Mouse (Mus musculus): ENCODE measurements around the gene Sgms1.

The Sgms1 gene

DNA sequence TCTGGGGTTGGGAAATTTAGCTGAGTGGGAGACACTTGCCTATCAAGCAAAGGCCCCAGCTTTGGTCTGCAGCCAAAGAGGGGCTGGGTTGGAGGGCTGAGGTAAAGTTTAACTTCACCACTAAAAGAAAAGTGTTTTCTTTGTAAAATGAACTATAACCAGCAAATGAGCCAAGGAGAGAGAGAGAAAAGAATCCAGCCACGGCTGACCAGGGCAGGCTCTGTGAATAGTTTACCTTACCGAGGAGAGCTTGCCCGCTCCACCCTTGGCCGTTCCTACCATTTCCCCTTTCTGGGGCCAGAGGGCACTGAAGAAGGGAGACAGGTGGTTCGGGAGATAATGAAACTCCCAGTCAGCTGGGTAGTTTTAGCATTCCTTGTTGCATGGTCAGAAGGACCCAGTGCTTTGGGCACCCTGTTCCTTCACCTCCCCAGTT, 209.5 kb downstream of the Sgms1 start:
- DNase-seq (ENCODE audit: low read depth): no peak

- no peak for DNase-seq (ENCODE audit: low read depth)
These were observed 210.0 kb downstream of the Sgms1 start for GRCm38 (mm10) chr19:32179514-32179913.

GRCm38 (mm10) chr19:32178161-32178560, 211.4 kb downstream of the Sgms1 start:
- no peak for DNase-seq (ENCODE audit: low read depth)

- DNase-seq (ENCODE audit: low read depth): no peak
These were observed 213.1 kb downstream of the Sgms1 start for GRCm38 (mm10) chr19:32176458-32176857.

- no peak for DNase-seq (ENCODE audit: low read depth)
These were observed 213.5 kb downstream of the Sgms1 start for GRCm38 (mm10) chr19:32175991-32176390.

- no peak for DNase-seq (ENCODE audit: low read depth)
These were observed 214.5 kb downstream of the Sgms1 start for GRCm38 (mm10) chr19:32175013-32175412.

DNA sequence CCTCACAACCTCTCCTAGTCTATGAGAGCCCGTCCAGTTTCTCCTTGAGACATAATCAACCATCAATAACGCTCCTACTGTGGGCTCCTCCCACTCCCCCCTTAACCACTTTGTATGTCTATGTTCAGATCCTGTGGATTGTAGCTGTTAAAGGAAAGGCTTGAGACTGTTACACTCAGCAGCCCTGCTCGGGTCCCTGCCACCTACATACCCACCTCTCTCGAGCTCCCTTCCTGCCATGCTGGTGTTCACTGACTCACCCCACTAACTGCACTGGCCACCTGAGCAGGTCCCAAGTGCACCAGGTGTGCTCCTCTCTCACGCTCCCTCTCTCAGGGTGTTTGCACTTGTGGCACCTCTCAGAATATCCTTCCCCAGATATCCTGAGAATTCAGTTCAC, 215.0 kb downstream of the Sgms1 start:
- no peak for DNase-seq (ENCODE audit: low read depth)

DNA sequence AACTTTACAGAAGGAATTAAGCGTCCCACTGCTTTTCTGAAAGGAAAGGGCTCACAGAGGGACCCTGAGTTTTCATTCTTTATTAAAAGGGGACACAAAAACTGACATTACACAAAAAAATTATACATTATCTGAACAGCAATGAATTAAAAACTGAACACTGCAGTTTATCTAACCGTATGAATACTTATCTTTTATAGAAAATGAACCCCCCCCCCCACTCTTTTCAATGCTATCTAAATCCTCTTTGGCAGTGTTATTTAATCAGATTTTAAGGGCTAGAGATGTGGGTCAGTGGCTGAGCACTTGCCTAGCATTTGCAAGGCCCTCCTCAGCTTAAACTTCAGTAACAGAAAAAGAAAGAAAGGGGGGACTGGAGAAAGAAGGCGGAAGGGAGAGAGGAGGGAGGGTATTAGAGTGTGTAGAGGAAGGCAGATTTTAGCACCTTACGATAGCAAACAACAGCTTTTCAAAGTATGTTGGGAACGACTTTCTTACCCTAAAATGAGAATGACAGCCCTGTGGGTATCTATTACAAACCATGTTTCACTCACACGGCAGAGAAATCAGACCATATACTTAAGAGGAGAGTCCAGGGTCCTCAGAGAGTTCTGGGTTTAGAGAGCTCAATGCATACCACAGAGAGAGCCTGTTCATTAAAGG, 215.9 kb downstream of the Sgms1 start:
- DNase-seq (ENCODE audit: low read depth): no peak

DNA sequence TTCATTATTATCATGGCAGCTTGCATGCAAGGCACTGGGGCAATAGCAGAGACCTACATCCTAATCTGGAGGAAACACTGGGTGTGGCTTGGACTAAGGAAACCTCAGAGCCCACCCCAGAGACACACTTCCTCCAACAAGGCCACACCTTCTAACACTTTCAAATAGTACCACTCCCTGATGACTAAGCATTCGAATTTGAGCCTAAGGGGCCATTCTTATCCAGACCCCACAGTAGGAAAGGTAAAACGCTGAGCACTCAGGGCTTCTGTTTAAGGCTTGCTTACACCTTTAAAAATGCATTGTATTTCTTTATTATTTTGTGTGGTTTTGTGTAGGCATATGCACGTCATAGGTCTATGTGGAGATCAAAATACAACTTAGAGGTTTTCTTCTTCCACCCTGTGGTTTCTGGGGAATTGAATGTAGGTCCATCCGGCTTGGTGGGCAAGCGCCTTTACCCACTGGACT, 217.0 kb downstream of the Sgms1 start:
- peak; percentile 73 for DNase-seq (ENCODE audit: low read depth)

- DNase-seq (ENCODE audit: low read depth): no peak
These were observed 217.5 kb downstream of the Sgms1 start for GRCm38 (mm10) chr19:32171981-32172380.

DNA sequence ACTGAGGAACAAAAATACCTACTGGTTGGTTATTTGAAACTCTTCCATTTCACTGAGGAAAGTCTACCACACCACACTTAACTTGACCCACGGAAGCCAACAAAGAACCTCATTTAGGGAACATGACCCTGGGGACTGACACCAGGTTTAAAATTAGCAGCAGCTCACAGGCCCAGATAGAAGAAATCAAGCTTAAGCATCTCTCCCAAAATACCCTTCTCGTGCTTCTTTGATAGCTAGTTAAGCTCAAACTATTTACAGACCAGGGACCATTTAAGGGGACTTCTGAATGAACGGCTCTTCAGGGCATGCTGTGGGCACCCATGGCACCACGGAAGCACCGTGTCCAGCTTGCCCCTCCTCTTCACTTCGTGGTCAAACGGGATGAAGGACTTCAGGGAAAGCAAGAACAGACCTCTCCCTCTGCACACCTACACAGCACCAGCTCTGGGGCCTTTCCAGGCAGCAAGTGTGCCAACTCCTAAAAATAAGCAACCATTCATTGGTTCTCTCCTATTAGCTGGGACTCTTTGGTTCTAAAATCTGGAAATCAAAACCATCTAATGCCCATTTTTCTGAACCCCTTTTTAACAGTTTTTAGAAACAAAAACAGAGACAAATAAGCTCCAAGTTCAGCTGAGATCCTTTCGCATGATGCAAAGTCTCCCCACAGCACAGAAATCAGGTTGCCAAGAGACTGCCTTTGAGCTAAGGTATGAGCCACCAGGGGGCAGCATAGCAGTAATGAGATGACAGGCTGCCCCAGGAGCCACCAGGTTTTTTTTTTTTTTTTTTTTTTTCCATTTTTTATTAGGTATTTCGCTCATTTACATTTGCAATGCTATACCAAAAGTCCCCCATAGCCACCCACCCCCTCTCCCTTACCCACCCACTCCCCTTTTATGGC, 219.6 kb downstream of the Sgms1 start:
- peak; percentile 91 for DNase-seq (ENCODE audit: low read depth)

- peak; percentile 56 for DNase-seq (ENCODE audit: low read depth)
These were observed 221.5 kb downstream of the Sgms1 start for GRCm38 (mm10) chr19:32168031-32168430.

DNA sequence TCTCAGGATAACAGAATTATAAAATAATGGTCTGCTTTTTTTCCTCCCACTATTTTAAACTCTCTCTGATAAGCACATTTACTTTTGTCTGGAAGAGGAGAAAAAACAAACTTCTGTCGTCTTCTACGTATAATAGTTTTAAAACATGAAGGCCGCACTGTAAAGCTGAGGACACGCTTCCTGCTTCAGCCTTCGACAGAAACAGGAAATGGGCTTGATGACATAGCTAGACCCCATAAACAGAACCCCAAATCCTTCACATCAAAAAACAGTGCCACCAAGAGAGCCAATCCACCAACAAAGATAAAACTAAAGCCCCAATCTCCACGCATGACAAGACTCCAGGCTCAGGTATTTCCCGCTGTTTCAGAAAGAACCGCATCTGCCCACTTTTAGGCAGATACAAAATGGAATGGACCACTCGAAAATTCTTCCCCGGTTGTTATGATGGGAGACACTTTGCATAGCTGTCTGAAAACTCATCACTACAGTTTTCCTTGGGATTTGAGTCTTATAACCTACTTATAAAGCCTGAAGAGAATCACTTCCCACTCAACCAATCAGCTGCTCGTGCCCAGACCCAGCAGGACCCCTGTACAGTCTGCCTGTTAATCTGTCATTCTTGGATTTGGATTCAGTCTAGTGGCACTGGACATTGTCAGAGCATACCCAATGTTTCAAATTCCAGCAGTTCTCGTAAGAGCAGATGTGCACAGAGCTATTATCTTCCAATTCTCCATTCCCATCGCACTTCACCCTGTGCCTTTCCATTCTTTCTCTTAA, 222.5 kb downstream of the Sgms1 start:
- peak; percentile 67 for DNase-seq (ENCODE audit: low read depth)

GRCm38 (mm10) chr19:32165711-32166110, 223.8 kb downstream of the Sgms1 start:
- no peak for DNase-seq (ENCODE audit: low read depth)

GRCm38 (mm10) chr19:32164128-32164527, 225.4 kb downstream of the Sgms1 start:
- DNase-seq (ENCODE audit: low read depth): no peak

- DNase-seq (ENCODE audit: low read depth): no peak
These were observed 229.6 kb downstream of the Sgms1 start for GRCm38 (mm10) chr19:32159944-32160343.

- DNase-seq (ENCODE audit: low read depth): no peak
These were observed 230.3 kb downstream of the Sgms1 start for GRCm38 (mm10) chr19:32159168-32159567.

DNA sequence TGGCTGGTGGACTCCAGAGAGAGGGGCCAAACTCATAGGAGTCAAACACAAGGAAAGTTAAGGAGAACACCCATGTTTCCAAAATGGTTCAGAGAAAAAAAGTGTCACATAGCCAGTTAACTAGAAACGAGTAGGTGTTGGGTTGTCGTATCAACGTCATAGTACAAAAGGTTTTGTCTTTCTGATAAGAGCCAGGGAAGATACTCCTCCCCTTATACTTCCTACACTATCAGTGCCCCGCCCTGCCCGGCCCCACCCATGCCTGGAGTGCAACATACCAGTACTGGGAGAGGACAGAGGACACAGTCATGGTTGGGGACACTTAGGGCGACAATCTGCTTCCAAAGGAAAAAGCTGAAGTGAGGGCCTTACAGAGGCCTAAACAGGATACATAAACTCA, 232.5 kb downstream of the Sgms1 start:
- DNase-seq (ENCODE audit: low read depth): no peak

DNA sequence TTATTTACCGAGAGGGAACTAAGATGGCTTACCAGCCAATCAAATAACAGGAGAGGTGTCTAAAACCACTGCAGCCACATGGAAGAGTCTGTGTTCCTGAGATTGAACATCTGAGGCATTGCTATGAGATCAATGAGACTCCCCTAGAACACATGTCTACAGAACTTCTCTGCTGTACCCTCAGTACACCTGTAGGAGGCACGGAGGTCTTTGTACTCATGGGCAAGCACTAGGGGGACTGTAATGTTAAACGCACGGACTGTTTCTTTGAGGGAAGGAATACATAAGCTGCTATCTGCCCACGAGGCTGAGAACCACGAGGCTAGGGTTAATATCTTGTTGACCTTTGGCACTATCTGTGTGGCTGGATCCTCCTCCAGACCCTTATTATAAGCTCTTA, 237.0 kb downstream of the Sgms1 start:
- DNase-seq (ENCODE audit: low read depth): no peak

GRCm38 (mm10) chr19:32148710-32149109, 240.8 kb downstream of the Sgms1 start:
- DNase-seq (ENCODE audit: low read depth): peak; percentile 42

DNA sequence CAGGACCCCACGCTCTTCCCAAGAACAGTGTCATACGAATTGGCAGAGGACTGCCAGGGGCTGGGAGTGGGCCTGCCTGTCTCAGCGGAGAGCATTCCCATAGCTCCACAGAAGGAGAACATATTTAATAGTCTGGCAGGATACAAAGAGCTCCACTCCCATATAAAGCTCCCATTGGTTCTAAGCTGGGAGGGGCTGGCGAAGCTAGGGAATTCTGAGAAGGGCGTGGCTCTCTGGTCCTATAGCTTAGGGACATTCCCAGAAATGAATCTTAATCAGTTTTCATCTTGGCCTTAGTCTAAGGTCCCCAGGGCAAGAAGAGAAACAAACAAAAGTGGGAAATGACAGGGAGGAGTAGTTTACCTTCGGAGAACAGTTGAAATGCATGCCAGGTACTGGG, 247.1 kb downstream of the Sgms1 start:
- no peak for DNase-seq (ENCODE audit: low read depth)

GRCm38 (mm10) chr19:32138361-32139088, 251.0 kb downstream of the Sgms1 start:
- DNase-seq (ENCODE audit: low read depth): no peak
